Mouse (Mus musculus): ENCODE results near the gene Calm1. TPM values are rescaled to one million over a fixed set of nuclear protein-coding genes. Genes with fewer than 3 reads are reported as not detected.
A peak's percentile ranks its signal among the peaks of the same experiment; 100 is the strongest.
"Not testable (repeated sequence)": the region's sequence is repeated elsewhere in the genome, so short reads cannot be mapped to it uniquely, and the experiment has no call there.

The Calm1 gene
- polyA plus RNA-seq, 1 experiment from 2014 or later = 2,106 TPM

DNA sequence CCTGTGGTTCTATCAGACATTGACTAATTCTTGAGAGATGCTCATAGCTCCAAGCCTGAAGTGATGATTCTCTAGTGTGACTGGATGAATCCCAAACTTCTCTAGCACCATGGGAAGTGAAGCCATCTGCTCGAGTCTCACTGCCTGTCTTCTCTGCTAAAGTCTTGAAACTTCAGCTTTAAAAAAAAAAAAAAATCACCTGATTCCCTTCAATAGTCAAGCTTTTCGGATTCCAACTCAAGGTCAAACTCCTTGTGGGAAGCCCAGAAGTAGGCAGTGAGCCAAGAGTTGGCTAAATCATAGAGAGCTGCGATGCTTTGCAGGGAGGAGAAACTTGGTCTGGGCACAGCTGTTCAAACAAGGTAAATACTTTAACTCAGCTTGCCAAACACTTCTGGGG lies 15.5 kb downstream of the Calm1 start:
- peak; percentile 58 for ATAC-seq
- Histone ChIP-seq H3K27me3 (replicated peaks; ENCODE audit: insufficient read depth, low read length) (no peaks in the 10 kb centered on the region), H3K9ac (replicated peaks; ENCODE audit: low read depth) (no peak overlapping the region), H3K4me3 (ENCODE audit: low read depth, low read length) (no peak overlapping the region), H3K4me1 (ENCODE audit: insufficient read depth, low read depth, low read length) (peaks cover 9% of the 10 kb centered on the region), H3K4me2 (replicated peaks; ENCODE audit: low read depth, low read length) (no peak overlapping the region), H3K36me3 (ENCODE audit: insufficient read depth, low read length) (no peaks in the 10 kb centered on the region), H3K9me3 (ENCODE audit: low read length) (no peaks in the 10 kb centered on the region), H3K27ac (ENCODE audit: low read length) (no peak overlapping the region)
- 42% methylated on average over 3 of the region's 3 CpGs for WGBS
- TF ChIP-seq CTCF (IDR thresholded peaks at IDR 0.05) (no peak), EP300 (IDR thresholded peaks at IDR 0.05) (0 out of 2 replicates have a peak, but pooled peaks have one; percentile 12)
- peak; percentile 73 for DNase-seq (ENCODE audit: low spot score)

DNA sequence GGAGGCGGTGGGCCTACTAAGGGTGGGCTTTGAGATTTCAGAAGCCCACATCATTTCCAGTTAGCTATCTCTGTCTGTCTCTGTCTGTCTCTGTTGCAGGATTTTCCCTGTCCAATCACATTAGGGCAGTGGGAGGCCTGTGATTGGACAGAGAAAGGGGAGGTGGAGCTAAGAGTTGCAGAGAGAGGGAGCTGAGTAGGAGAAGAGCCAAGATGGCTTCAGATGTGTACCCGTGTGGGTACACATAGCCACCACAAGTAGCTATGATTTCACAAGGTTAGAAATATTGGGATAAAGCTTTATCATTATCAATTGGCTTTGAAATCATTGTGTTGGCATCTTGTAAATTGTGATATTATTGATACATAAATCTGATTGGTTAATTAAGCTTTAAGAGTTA lies 17.9 kb downstream of the Calm1 start:
- not testable (repeated sequence) for H3K36me3 ChIP-seq (ENCODE audit: insufficient read depth, low read length); H3K4me2 ChIP-seq (replicated peaks; ENCODE audit: low read depth, low read length); H3K27ac ChIP-seq (ENCODE audit: low read length); H3K9ac ChIP-seq (replicated peaks; ENCODE audit: low read depth); H3K27me3 ChIP-seq (replicated peaks; ENCODE audit: insufficient read depth, low read length); DNase-seq (ENCODE audit: low spot score); H3K4me1 ChIP-seq (ENCODE audit: insufficient read depth, low read depth, low read length); H3K4me3 ChIP-seq (ENCODE audit: low read depth, low read length); H3K9me3 ChIP-seq (ENCODE audit: low read length); ATAC-seq
- WGBS = 91% methylated on average over 2 of the region's 2 CpGs

DNA sequence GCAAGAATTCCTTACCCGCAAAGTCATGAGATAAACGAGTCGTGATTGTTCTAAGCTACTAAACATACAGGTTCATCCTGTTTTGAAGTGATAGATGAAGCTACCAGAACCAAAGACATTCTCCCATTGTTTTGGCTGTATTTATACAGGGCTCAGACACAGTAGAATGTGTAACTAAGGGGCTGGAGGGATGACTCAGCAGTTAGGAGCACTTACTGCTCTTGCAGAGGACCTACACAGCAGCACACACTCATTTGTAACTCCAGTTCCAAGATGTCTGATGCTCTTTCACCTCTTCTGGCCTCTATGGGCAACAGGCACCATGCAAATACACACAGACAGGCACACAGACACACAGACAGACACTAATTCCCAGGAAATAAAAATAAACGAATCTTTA lies 20.8 kb downstream of the Calm1 start:
- no peaks in the 10 kb centered on the region for H3K27me3 ChIP-seq (replicated peaks; ENCODE audit: insufficient read depth, low read length)
- TF ChIP-seq EP300 (IDR thresholded peaks at IDR 0.05) (no peak), CTCF (IDR thresholded peaks at IDR 0.05) (no peak)
- DNase-seq (ENCODE audit: low spot score) = no peak

DNA sequence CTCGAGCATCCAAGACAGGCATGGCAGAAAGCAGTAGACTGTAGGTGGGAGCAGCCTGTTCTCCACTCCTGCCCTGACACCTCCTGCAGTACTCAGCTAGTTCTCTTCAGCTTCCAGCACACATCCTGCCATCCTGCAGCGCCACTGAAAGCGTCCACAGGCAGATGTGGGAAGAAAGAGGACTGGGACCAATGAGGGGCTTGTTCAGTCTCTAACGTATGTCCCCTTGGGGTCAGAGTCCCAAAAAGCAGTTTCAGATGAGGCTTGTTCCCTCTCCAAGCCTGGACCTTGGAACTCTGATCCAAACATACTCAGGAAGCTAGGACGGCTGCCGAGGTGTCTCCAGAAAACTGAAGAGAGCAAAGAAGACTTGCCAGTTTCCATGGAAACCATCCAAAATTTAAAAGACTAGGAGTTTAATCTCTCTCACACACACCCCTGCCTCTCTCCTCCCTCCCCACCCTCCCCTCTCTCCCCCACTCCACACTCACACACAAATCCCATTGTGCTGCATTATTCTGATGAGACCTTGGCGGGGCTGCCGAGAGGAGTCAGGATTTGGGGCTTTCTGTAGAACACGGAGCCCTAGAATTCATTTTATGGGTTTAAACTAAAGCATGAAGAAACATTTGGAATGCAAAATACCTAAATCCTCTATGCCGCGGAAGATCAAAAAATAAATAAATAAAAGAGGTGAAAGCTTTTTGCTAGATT lies 22.5 kb downstream of the Calm1 start:
- no peak for DNase-seq (ENCODE audit: low spot score)
- no peaks in the 10 kb centered on the region for H3K27me3 ChIP-seq (replicated peaks; ENCODE audit: insufficient read depth, low read length)
- H3K4me2 ChIP-seq (replicated peaks; ENCODE audit: low read depth, low read length) = no peak overlapping the region
- H3K9me3 ChIP-seq (ENCODE audit: low read length) = no peaks in the 10 kb centered on the region
- H3K36me3 ChIP-seq (ENCODE audit: insufficient read depth, low read length) = no peaks in the 10 kb centered on the region
- 31% methylated on average over 11 of the region's 11 CpGs for WGBS
- TF ChIP-seq CTCF (IDR thresholded peaks at IDR 0.05) (no peak), EP300 (IDR thresholded peaks at IDR 0.05) (no peak)
- H3K27ac ChIP-seq (ENCODE audit: low read length) = no peak overlapping the region
- ATAC-seq = no peak
- no peak overlapping the region for H3K9ac ChIP-seq (replicated peaks; ENCODE audit: low read depth)
- H3K4me1 ChIP-seq (ENCODE audit: insufficient read depth, low read depth, low read length) = no peaks in the 10 kb centered on the region
- no peak overlapping the region for H3K4me3 ChIP-seq (ENCODE audit: low read depth, low read length)

More for the DNA sequence above, 20.8 kb downstream of the Calm1 start:
- H3K27ac ChIP-seq (ENCODE audit: low read length) = no peak overlapping the region
- H3K4me2 ChIP-seq (replicated peaks; ENCODE audit: low read depth, low read length) = no peak overlapping the region
- 0 out of 2 replicates have a peak, but pooled peaks have one; percentile 25 for ATAC-seq
- 53% methylated on average over 4 of the region's 4 CpGs for WGBS
- H3K9ac ChIP-seq (replicated peaks; ENCODE audit: low read depth) = no peak overlapping the region
- no peak overlapping the region for H3K4me3 ChIP-seq (ENCODE audit: low read depth, low read length)
- no peaks in the 10 kb centered on the region for H3K36me3 ChIP-seq (ENCODE audit: insufficient read depth, low read length)
- H3K4me1 ChIP-seq (ENCODE audit: insufficient read depth, low read depth, low read length) = no peaks in the 10 kb centered on the region
- no peaks in the 10 kb centered on the region for H3K9me3 ChIP-seq (ENCODE audit: low read length)

DNA sequence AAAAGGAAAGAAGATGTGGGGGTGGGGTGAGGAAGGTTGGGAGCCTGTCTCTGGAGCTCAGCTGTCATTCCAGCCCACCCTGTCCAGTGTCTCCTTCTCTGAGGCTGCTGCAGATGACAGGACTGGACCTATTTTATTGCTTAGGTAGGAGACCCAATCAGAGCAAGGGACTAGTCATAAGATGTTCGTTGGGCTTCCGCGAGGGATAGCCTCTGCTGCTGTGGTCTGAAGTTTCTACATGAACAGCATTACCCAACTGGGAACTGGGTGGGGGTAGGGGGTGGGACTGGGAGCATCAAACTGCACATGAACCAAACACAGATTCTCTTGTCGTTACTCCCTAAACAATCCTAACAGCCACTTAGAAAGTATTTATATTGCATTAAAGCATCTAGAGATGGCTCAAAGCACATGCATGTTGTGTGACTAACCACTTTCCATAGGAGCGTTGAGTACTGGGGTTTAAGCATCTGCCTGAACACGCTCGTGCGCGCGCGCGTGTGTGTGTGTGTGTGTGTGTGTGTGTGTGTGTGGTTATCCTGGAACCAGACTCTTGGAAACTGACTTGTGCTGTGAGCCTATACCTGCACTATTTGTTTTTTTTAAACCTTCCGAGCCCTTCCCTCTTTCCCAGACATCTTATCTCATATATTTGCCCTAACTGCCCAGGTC lies 23.2 kb downstream of the Calm1 start:
- no peaks in the 10 kb centered on the region for H3K36me3 ChIP-seq (ENCODE audit: insufficient read depth, low read length)
- no peak overlapping the region for H3K4me3 ChIP-seq (ENCODE audit: low read depth, low read length)
- H3K9me3 ChIP-seq (ENCODE audit: low read length) = no peaks in the 10 kb centered on the region
- WGBS = 80% methylated on average over 13 of the region's 13 CpGs
- no peaks in the 10 kb centered on the region for H3K27me3 ChIP-seq (replicated peaks; ENCODE audit: insufficient read depth, low read length)
- H3K4me2 ChIP-seq (replicated peaks; ENCODE audit: low read depth, low read length) = no peak overlapping the region
- no peak for DNase-seq (ENCODE audit: low spot score)
- H3K27ac ChIP-seq (ENCODE audit: low read length) = no peak overlapping the region
- ATAC-seq = no peak
- no peak overlapping the region for H3K9ac ChIP-seq (replicated peaks; ENCODE audit: low read depth)
- no peaks in the 10 kb centered on the region for H3K4me1 ChIP-seq (ENCODE audit: insufficient read depth, low read depth, low read length)
- TF ChIP-seq CTCF (IDR thresholded peaks at IDR 0.05) (no peak), EP300 (IDR thresholded peaks at IDR 0.05) (no peak)

DNA sequence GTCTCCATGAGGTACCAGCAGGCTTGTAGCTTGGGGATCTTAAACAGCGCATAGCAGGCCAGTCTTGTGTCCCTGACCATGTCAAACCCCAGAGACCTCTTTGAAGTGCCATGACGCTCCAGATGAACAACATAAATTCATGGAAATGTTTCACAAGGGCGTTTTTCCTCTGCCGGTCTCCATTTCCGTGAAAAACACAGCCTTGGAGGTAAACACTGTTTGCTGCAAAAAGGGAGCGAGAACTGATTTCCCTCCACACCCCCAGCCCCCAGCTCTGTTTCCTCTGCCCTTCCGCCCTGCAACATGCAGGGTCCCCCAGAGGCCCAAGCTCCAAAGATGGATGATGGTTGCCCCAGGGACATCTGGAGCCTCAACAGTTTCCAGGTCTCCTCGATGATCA lies 24.3 kb downstream of the Calm1 start:
- Histone ChIP-seq H3K4me1 (ENCODE audit: insufficient read depth, low read depth, low read length) (no peaks in the 10 kb centered on the region), H3K9ac (replicated peaks; ENCODE audit: low read depth) (no peak overlapping the region), H3K27me3 (replicated peaks; ENCODE audit: insufficient read depth, low read length) (no peaks in the 10 kb centered on the region), H3K4me2 (replicated peaks; ENCODE audit: low read depth, low read length) (no peak overlapping the region), H3K9me3 (ENCODE audit: low read length) (no peaks in the 10 kb centered on the region), H3K27ac (ENCODE audit: low read length) (no peak overlapping the region), H3K4me3 (ENCODE audit: low read depth, low read length) (no peak overlapping the region), H3K36me3 (ENCODE audit: insufficient read depth, low read length) (no peaks in the 10 kb centered on the region)
- 47% methylated on average over 8 of the region's 8 CpGs for WGBS
- ATAC-seq (no peak), DNase-seq (ENCODE audit: low spot score) (no peak)
- no peak for TF ChIP-seq EP300 (IDR thresholded peaks at IDR 0.05)
- no peak for TF ChIP-seq CTCF (IDR thresholded peaks at IDR 0.05)
